ENCODE assay signal across 7 mouse cellular contexts in the genomic region with DNA sequence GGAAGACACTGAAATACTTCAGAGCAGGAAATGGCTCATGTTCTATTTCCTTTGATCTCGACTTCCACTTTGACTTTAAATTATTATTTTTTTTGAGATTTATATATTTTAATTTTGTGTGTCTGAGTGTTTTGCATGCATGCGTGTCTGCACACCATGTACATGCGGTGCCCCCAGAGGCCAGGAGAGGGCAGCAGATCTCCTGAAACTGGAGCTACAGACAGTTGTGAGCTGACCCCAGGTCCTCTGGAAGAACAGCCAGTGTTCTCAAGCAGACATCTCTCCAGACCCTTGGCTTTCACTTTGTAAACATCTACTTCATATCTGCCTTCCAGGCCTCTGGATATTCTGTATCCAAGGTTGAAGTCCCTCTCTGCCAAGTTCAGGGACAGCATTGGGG. TPM values are rescaled to one million over a fixed set of nuclear protein-coding genes. Genes with fewer than 3 reads are reported as not detected.
DNase-seq lines count a peak whose midpoint lies in the region; ATAC-seq and TF ChIP-seq lines count a peak whose summit lies in the region.

No protein-coding gene starts in this region.

- no peaks in the 10 kb centered on the region for H3K9me3 ChIP-seq in intestine, postnatal 0 days (ENCODE audit: control insufficient read depth)
- H3K9me3 ChIP-seq in intestine, embryonic 16.5 days (ENCODE audit: control insufficient read depth, low read length): no peaks in the 10 kb centered on the region
- H3K9me3 ChIP-seq in E14TG2a.4 (ENCODE audit: low read length): no peaks in the 10 kb centered on the region

- ATAC-seq in intestine, postnatal 0 days: no peak
- no peak for ATAC-seq in intestine, embryonic 16.5 days

- no peak for TF ChIP-seq POLR2A in lung, adult 2 months (IDR thresholded peaks at IDR 0.05; ENCODE audit: borderline replicate concordance, extremely low read depth, low read depth, low read length)

- no peak overlapping the region for H3K9ac ChIP-seq in intestine, postnatal 0 days (ENCODE audit: low read depth, low read length)
- no peak overlapping the region for H3K9ac ChIP-seq in intestine, embryonic 16.5 days (ENCODE audit: low read depth, low read length)

- H3K27ac ChIP-seq in intestine, postnatal 0 days (ENCODE audit: low read depth, low read length): no peak overlapping the region
- H3K27ac ChIP-seq in intestine, embryonic 16.5 days (ENCODE audit: low read length): no peak overlapping the region

- H3K27me3 ChIP-seq in intestine, postnatal 0 days (replicated peaks; ENCODE audit: control insufficient read depth, insufficient read depth, low read length): no peaks in the 10 kb centered on the region
- no peaks in the 10 kb centered on the region for H3K27me3 ChIP-seq in intestine, embryonic 16.5 days (replicated peaks; ENCODE audit: control insufficient read depth, insufficient read depth, low read length)
- peaks cover 28% of the 10 kb centered on the region; the same call in 1 of the 2 replicates for H3K27me3 ChIP-seq in E14TG2a.4 (ENCODE audit: insufficient read depth, low read length)

- H3K4me2 ChIP-seq in intestine, postnatal 0 days (replicated peaks; ENCODE audit: low read depth): no peak overlapping the region
- no peak overlapping the region for H3K4me2 ChIP-seq in intestine, embryonic 16.5 days (ENCODE audit: low read depth, low read length)

- 47% methylated on average over 3 of the region's 3 CpGs for WGBS in intestine, postnatal 0 days
- WGBS in intestine, embryonic 16.5 days: 44% methylated on average over 3 of the region's 3 CpGs
- 33% methylated on average over 3 of the region's 3 CpGs for WGBS in lung, adult 2 months

- peak; percentile 79 for TF ChIP-seq CTCF in intestine, postnatal 0 days (IDR thresholded peaks at IDR 0.05; ENCODE audit: low read depth)
- TF ChIP-seq CTCF in E14TG2a.4 (conservative IDR thresholded peaks at IDR 0.05; ENCODE audit: low read length): peak; percentile 77
- peak; percentile 71 for TF ChIP-seq CTCF in lung, adult 2 months (IDR thresholded peaks at IDR 0.05; ENCODE audit: insufficient read depth, low read length)

- H3K36me3 ChIP-seq in intestine, postnatal 0 days (ENCODE audit: control insufficient read depth, insufficient read depth): 0 out of 2 replicates have a peak, but pooled peaks cover 6% of the 10 kb centered on the region
- no peaks in the 10 kb centered on the region for H3K36me3 ChIP-seq in intestine, embryonic 16.5 days (ENCODE audit: control insufficient read depth, insufficient read depth, low read length)
- H3K36me3 ChIP-seq in E14TG2a.4 (ENCODE audit: insufficient read depth, low read length): no peaks in the 10 kb centered on the region

- peak; percentile 64 for DNase-seq in R1 (ENCODE audit: low read depth, low spot score)
- DNase-seq in forelimb bud, embryonic 11.5 days (ENCODE audit: low read depth, low spot score): peak; percentile 30
- peak; percentile 45 for DNase-seq in lung, adult 2 months
- peak; percentile 26 to 45 for DNase-seq in spleen, postnatal 14 days (ENCODE audit: low spot score in 2 of 2)

- no peak overlapping the region for H3K4me3 ChIP-seq in intestine, postnatal 0 days (ENCODE audit: low read depth, low read length)
- no peak overlapping the region for H3K4me3 ChIP-seq in intestine, embryonic 16.5 days (ENCODE audit: low read length)
- no peak overlapping the region for H3K4me3 ChIP-seq in E14TG2a.4 (replicated peaks; ENCODE audit: low read length)
- H3K4me3 ChIP-seq in lung, adult 2 months (replicated peaks; ENCODE audit: extremely low read depth, low read depth, low read length): no peak overlapping the region

- H3K4me1 ChIP-seq in intestine, postnatal 0 days (replicated peaks; ENCODE audit: control insufficient read depth, insufficient read depth, low read length): no peaks in the 10 kb centered on the region
- H3K4me1 ChIP-seq in intestine, embryonic 16.5 days (ENCODE audit: control insufficient read depth, insufficient read depth, low read length): peaks cover 7% of the 10 kb centered on the region; the same call in 1 of the 2 replicates
- peaks cover 14% of the 10 kb centered on the region for H3K4me1 ChIP-seq in E14TG2a.4 (replicated peaks; ENCODE audit: low read depth, low read length)
- no peaks in the 10 kb centered on the region for H3K4me1 ChIP-seq in lung, adult 2 months (ENCODE audit: control insufficient read depth, insufficient read depth, low read length)

RNA-seq across cellular contexts. Expression of gene Mcoln2, which starts 31.4 kb away (rescaled TPM):
- 6.4 TPM in 2 replicates for polyA plus RNA-seq in intestine, postnatal 0 days (2015; fragmentation: Nextera tagmentation; extraction: Ambion mirVana)
- 8.1 and 8.8 TPM in 2 replicates for polyA plus RNA-seq in intestine, embryonic 16.5 days (2015; fragmentation: Nextera tagmentation; extraction: Ambion mirVana)
- 0.61 and 0.89 TPM in 2 replicates for polyA plus RNA-seq in lung, adult 2 months (2012; rRNA removed)

RNA-seq across cellular contexts. Expression of gene Lpar3, which starts 39.8 kb away (rescaled TPM):
- 10.7 TPM in 2 replicates for polyA plus RNA-seq in intestine, postnatal 0 days (2015; fragmentation: Nextera tagmentation; extraction: Ambion mirVana)
- polyA plus RNA-seq in intestine, embryonic 16.5 days (2015; fragmentation: Nextera tagmentation; extraction: Ambion mirVana): 2.8 and 3.1 TPM in 2 replicates
- polyA plus RNA-seq in lung, adult 2 months (2012; rRNA removed): 17.8 and 25.7 TPM in 2 replicates
